Mouse (Mus musculus) left cerebral cortex, postnatal 25 days (tissue): ENCODE results near the gene Aldh4a1. TPM values are rescaled to one million over a fixed set of nuclear protein-coding genes. Genes with fewer than 3 reads are reported as not detected.

ENCODE experiments used
- DNase-seq, 2 experiments: peaks; one replicate each; pipeline ENCODE4 v3.0.0; 2022; ENCODE audit warnings: low spot score in 2 of 2, mixed read lengths in 1 of 2
- intact Hi-C: fragments of 180-260 bp; cut with DNase I; formaldehyde crosslinking; loops from one replicate; pipeline ENCODE4 v1.15.1; 2025
- total RNA-seq, 2 experiments: library from RNA; stranded (reverse); gene quantifications; 2 replicates each; pipeline ENCODE4 v1.2.3; 2021

The Aldh4a1 gene
- total RNA-seq, 2 experiments from 2014 or later: 15.9 to 17.3 TPM

DNA sequence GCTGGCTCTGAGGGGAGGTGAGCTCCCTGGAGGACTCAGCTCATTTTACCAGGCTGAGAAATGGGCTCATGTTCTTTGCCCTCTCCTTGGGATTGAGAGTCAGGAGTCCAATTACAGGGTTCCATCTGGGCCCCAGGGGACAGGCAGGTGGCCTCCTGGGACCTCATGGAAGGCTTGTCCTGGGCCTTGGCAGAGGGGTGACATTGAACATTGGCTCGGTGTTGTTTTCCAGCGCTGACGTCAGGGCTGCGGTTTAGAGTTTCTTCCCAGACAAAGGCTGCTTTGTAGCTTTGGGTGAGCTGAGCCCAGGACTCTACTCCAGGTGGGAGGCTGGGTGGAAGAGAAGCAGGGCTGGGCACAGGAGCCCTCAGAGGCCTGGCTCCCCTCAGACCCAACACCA, 34.9 kb upstream of the Aldh4a1 start:
- no peak for DNase-seq
- intact Hi-C loops: no loop called here

- intact Hi-C loops: no loop called here
- DNase-seq: no peak
Measured at GRCm38 (mm10) chr4:139589351-139590027, 33.2 kb upstream of the Aldh4a1 start.

GRCm38 (mm10) chr4:139590446-139590845, 32.2 kb upstream of the Aldh4a1 start:
- intact Hi-C loops: no loop called here
- DNase-seq: no peak

DNA sequence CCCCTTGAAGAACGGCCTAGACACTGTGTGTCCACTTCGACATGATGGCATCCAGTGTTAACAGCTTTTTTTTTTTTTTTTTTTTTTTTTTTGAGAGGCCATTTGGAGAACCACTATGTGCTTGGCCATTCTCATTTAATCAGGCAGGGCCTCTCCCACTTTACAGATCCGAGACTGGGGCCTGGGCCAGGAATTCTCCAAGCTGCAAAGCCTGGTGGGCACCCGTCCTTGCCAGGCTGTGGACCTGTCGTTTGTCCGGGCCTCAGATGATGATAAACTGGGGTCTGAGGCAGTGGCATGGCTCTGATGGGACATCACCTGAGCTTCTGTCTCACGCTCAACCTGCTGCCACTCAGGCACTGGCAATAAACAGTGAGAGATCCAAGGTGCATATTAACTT, 29.8 kb upstream of the Aldh4a1 start:
- no peak for DNase-seq
- intact Hi-C loops: no loop called here

GRCm38 (mm10) chr4:139593383-139593782, 29.3 kb upstream of the Aldh4a1 start:
- intact Hi-C loops: no loop called here
- no peak for DNase-seq

GRCm38 (mm10) chr4:139594062-139594461, 28.6 kb upstream of the Aldh4a1 start:
- intact Hi-C loops: no loop called here
- DNase-seq: no peak

DNA sequence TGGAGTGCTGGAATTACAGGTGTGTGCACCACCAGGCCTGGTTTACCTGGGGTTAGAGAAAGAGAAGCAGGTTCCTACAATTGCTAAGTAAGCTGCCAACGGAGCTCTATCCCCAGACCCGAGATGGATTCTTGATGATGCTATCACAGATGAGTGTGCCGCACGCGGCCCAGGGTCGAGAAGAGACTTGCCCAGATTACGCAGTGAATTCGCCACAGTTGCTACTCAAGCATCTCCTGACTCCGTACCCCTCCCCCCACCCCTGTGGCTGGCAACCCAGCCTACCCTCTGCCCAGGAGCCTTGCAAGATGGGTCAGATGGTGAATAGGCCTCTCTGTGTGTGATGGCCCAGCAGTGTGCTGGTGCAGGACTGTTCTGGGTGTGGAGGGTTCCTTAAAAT, 26.0 kb upstream of the Aldh4a1 start:
- DNase-seq: no peak
- intact Hi-C loops: loop anchor here (2.0 kb wide), 1 partner anchor 18 kb away; no protein-coding TSS in a partner anchor

DNA sequence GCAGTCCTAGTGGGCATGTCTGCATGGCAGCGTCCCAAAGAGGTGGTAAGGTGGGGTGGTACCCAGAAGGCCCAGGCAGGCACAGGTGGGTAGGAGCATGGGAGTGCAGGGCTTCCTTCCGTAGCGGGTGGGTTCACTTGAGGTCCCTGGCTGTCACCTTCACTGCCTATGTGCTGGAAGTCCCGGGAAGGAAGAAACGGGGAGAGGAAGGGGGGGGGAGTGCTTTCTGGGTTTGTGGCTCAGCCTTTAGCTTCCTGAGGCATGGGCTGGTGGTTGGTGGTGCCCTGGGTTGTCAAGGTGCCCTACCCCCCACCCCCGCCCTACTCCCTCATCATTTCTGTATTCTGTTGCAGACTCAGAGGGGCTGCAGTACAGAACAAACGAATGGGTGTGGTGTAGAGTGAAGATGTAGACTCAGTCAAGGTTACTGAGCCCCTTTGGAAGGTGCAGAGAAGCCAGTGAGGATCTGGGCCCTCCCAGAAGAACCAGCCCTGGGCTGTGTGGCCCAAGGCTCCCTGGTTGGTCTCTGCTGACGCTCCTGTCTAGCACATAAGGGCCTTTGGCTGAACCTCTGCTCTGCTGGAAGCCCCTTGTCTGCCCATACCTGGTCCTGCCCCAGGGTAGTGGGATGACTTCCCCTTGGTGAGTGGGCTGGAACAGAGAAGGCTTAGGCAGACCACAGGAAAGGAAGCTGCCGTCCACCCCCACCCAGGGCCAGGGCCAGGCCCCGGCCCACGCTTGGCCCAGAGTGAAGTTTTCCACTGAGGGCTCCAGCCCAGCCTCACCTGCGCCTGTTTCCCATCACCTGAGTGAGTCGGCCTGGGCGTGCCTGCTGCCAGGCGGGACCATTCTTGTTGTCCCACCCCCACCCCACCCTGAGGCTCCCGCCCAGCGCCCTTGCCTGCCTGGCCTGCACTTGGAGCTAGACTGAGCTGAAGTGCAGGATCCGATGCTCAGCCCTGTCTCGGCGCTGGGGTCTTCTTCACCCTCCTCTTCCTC, 25.1 kb upstream of the Aldh4a1 start:
- DNase-seq: no peak
- intact Hi-C loops: loop anchor here (2.0 kb wide), 1 partner anchor 19 kb away; no protein-coding TSS in a partner anchor

DNA sequence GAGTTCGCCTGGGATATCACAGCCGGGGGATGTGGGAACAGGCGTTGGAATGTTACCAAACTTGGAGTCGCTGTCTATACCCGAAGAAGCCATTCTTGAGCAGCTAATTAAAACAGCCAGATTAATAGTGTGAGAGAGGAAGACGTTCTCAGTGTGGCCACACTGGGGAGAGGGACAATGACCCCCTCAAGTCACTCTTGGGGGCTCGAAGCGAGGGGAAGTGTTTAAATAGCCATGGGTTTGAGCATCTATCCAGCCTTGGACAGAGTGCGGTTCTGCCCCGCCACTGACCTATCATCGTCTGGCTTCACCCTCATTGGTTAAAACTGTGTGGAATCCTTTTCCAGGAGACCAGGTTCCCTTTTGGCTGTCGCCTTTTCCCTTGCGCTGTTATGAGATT, 24.3 kb upstream of the Aldh4a1 start:
- intact Hi-C loops: no loop called here
- DNase-seq: no peak

- DNase-seq: peak; percentile 69 to 83
- intact Hi-C loops: no loop called here
Measured at GRCm38 (mm10) chr4:139598950-139599518, 23.6 kb upstream of the Aldh4a1 start.

GRCm38 (mm10) chr4:139601519-139602356, 20.9 kb upstream of the Aldh4a1 start:
- intact Hi-C loops: no loop called here
- peak in 1 of 2 experiments; percentile 55 for DNase-seq

DNA sequence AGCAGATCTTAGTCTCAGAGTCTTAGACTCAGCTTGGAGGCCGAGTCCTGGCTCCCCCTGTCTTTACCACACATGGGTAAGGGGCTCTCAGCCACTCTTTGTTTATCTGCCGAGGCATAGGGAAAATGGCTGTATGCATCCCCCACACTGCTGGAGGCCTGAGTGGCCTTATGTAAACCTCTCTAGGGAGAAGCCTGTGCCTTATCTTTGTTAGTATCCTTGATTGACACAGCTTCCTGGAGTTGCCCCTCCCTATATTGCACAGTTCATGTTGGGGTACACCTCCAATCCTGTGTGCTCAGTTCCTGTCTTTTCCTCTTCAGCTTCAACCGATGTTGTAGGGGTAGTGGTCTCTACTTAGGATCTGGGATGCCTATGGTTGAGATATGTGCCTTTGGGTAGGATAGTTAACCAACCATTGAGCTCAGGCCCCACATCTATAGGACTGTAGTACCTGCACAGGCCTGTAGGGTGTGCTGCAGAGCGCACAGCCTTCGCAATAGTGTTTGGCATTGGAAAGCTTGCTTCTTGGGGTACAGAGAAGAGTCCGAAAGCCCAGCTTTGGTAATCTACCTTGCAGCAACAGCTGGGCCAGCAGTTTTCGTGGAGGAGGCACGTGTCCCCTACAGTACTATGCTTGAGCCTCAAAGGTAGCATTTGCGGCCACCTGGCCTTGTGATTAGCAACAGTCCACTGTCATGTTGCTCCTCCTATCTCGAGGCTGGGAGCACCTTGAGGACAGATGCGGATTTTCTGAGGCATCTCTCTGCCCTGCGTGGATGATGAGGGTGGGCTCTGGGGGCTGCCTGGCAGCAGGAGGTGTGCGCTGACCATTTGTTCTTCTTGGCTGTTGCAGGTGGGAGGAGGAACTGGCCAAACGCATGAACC, 20.1 kb upstream of the Aldh4a1 start, which contains the start of gene Gm21969:
Gene Gm21969, plus strand, starts transcription at position 830 of the 888 bp plus-strand sequence.
- intact Hi-C loops: no loop called here
- DNase-seq: peak; percentile 53 to 57

DNA sequence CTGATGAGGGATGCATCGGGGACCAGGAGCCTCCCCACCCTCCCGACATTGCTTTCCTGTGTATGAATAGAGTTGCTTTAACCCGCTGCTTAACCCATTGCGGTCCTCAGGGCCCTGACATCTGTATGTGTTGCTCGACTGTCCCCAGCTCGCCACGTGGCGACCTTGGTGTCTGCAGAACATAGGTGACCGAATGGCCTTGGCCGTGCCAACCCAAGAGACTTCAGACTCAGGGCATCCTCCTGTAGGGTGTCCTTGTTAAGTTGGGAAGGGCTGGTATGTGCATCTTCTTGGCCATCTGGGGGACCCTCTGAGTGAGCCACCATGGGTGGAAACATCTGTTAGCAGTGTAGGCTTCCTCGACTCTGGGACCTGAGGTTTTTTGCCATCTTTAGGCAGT, 17.4 kb upstream of the Aldh4a1 start:
- no peak for DNase-seq
- intact Hi-C loops: no loop called here

GRCm38 (mm10) chr4:139606732-139607131, 15.9 kb upstream of the Aldh4a1 start:
- intact Hi-C loops: no loop called here
- DNase-seq: no peak

- intact Hi-C loops: loop anchor here (2.0 kb wide), 1 partner anchor 34 kb away; no protein-coding TSS in a partner anchor
- DNase-seq: no peak
Measured at GRCm38 (mm10) chr4:139608975-139609374, 13.7 kb upstream of the Aldh4a1 start.

GRCm38 (mm10) chr4:139610954-139611353, 11.7 kb upstream of the Aldh4a1 start:
- intact Hi-C loops: no loop called here
- no peak for DNase-seq

GRCm38 (mm10) chr4:139611542-139611953, 11.1 kb upstream of the Aldh4a1 start:
- peak; percentile 67 to 74 for DNase-seq
- intact Hi-C loops: no loop called here

GRCm38 (mm10) chr4:139614524-139615260, 8.0 kb upstream of the Aldh4a1 start:
- intact Hi-C loops: no loop called here

More at GRCm38 (mm10) chr4:139614524-139615260, 8.0 kb upstream of the Aldh4a1 start:
- DNase-seq: no peak
